Mouse (Mus musculus): ENCODE measurements around the gene Nfe2l2.

- TF ChIP-seq EP300 (IDR thresholded peaks at IDR 0.05; ENCODE audit: low read depth): no peak
- no peak for TF ChIP-seq CTCF (IDR thresholded peaks at IDR 0.05; ENCODE audit: low read depth)
These were observed 46.3 kb downstream of the Nfe2l2 start for GRCm38 (mm10) chr2:75657907-75658691.

All from heart, postnatal 0 days (tissue).